Mouse (Mus musculus) cerebellum, adult 18-20 months (tissue): ENCODE results near the gene Arid1b.

Experiments used
- DNase-seq, 2 experiments: peaks; one replicate each; pipeline ENCODE4 v3.0.0; 2021

Arid1b gene

GRCm38 (mm10) chr17:4993840-4994503, at the start of gene Arid1b:
Gene Arid1b (plus strand): TSS chr17:4994332.
- DNase-seq = peak; percentile 78 to 86

DNA sequence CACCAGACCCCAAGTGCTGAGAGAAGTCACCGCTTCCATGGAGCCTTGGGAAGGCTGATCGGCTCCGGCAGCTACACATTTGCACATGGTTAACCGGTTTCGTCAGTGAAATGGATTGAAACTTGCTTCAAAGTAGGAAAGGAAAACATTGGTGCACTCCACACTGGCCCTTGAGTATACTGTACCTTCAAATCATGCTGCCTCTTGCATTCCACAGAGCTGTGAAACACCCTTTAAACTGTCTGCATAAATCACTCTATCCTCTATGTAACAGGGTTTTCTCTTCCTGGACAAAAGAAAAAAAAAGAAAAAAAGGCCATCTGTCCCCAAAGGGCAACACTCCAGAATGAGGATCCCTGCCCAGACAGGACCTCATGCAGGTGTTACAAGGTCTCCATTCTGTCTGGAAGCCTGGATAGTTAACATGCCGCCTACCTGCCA, 48.8 kb upstream of the Arid1b start:
- DNase-seq = peak; percentile 70 to 73

DNA sequence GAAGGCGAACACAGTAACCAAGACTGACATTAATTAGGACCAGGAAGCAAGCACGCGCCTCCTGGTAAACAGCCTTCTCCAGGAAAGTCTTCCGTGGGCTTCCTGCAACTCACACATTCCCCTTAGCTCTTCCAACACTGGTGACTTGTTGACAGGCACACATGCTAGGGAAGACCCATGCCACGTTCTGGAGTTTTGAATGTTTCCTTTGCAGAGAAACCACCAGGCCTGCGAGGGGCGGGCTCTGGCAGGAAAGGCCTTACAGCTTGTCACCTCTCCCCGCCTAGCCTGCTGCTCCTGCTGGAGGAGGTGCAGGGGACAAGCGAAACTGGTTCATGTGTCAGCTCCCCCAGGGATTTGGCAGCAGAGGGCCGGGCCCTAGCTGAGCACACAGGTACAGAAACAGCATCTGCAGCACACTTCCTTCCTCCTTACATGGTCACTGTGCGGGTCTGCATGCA, 48.2 kb upstream of the Arid1b start:
- DNase-seq = peak; percentile 76 to 78

GRCm38 (mm10) chr17:4946421-4946974, 47.6 kb upstream of the Arid1b start:
- peak; percentile 64 to 67 for DNase-seq

DNA sequence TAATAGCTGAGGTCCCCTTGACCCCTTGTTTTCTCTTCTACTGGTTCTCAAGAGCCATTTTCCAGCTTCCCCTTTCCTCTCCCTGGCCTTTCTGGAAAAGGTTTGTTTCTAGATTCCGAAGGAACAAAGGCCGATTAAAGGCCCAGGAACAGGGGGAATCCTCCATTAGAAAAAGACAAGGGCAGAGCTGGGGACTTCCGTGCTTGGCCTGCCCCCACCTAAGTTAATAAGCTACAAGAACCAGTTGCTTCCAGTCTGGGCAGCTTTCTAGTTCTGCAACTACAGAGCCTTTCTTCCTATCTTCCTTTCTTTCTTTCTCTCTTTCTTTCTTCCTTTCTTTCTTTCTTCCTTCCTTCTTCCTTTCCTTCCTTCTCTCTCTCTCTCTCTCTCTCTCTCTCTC, 47.1 kb upstream of the Arid1b start:
- DNase-seq = no peak

GRCm38 (mm10) chr17:4947439-4947838, 46.7 kb upstream of the Arid1b start:
- peak in 1 of 2 experiments; percentile 12 for DNase-seq

- no peak for DNase-seq
Measured at GRCm38 (mm10) chr17:4948501-4948900, 45.6 kb upstream of the Arid1b start.

GRCm38 (mm10) chr17:4954431-4954830, 39.7 kb upstream of the Arid1b start:
- DNase-seq = no peak

- DNase-seq = no peak
Measured at GRCm38 (mm10) chr17:4964192-4964877, 29.8 kb upstream of the Arid1b start.

GRCm38 (mm10) chr17:4967201-4967600, 26.9 kb upstream of the Arid1b start:
- no peak for DNase-seq

DNA sequence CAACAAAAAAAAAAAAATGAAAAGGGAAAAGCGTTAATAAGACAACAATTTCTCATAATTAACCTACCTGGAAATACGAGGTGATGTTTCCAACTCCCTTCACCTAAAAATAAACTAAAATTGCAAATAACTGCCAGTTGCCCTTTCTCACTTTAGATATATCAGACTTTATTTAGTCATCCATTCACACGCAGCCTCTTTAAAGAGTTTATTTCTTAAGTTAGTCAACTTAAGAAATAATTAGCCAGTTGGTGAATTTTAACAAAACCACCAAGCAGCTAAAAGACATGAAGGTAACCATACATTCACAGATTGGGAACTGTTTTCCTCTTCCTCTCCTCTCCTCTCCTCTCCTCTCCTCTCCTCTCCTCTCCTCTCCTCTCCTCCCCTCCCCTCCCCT, 26.1 kb upstream of the Arid1b start:
- DNase-seq = no peak

- no peak for DNase-seq
Measured at GRCm38 (mm10) chr17:4968878-4969277, 25.3 kb upstream of the Arid1b start.

DNA sequence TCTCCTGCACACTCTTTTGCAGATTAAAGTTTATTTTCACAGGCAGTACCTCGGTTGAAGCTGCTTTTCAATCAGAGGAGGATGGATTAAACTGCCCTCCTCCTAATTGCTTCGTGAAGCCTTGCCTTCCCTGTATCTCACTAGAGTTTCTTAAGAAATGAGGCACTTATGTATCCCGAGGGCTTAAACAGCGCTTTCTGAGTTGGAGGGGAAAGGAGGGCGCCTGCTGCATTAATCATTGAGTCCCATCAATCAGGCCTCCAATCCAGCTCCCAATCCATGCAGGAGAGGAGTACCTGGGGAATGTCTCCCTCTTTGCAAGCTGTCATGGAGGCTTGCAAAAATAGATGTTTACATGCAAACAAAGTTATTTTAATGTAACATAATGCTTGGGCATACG, 21.9 kb upstream of the Arid1b start:
- no peak for DNase-seq

- DNase-seq = peak; percentile 93 to 95
Measured at GRCm38 (mm10) chr17:4974736-4975135, 19.4 kb upstream of the Arid1b start.

DNA sequence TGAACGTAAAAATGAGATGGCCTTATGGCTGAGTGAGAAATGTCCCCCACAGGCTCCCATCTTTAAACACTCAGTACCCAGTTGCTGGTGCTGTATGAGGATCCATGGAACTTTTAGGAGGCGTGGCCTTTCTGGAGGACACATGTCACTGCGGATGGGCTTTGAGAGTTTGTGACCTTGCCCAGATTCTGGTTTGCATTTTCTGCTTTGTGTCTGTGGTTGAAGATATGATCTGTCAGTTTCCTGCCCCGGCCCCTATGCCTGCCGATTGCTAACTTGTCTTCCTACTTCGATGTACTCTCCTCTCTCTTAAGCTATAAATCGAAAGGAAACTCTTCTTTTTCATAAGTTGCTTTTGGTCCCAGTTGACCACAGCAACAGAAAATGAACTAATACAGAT, 14.0 kb upstream of the Arid1b start:
- no peak for DNase-seq

GRCm38 (mm10) chr17:4982819-4983218, 11.3 kb upstream of the Arid1b start:
- DNase-seq = no peak

- DNase-seq = no peak
Measured at GRCm38 (mm10) chr17:4984691-4985090, 9.4 kb upstream of the Arid1b start.

- no peak for DNase-seq
Measured at GRCm38 (mm10) chr17:4990911-4991560, 3.1 kb upstream of the Arid1b start.

DNA sequence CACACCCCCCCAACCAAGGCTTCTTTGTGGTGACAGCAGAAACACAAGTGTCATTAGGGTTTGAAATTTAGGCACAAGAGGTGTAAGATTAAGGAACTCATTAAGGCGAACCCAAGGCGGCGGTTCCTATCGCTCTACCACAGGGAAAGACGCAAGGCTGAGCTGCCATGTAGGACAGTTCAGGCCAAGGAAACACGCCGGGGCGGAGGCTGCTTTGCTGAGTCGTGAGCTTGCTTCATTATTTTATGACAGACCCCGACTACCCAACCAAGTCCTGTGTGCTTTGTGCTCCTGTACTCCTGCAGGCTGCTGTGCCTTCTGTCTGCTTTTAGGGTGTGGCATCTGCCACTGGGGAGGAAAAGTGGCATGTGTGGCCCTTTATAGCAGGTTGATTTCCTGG, 2.5 kb upstream of the Arid1b start:
- no peak for DNase-seq

DNA sequence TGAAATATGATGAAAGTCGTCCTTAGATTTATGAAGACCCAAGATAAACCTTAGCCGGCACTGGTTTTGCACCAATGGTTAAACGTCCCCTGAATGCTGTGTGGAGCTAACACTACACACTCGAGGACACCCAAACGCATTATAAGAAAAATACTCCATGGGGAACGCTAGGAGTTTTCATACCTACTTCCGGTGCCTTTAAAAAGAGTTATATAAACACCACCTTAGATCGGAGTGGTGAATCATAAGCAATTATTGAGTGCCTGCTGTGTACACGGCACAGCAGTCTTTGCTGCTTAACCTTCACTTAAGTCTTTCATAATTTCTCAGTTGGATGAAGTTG, 664 bp upstream of the Arid1b start:
- DNase-seq = no peak

GRCm38 (mm10) chr17:4994504-4994812, 326 bp downstream of the Arid1b start:
- no peak for DNase-seq

- DNase-seq = peak; percentile 57 to 77
Measured at GRCm38 (mm10) chr17:4994813-4995560, 855 bp downstream of the Arid1b start.

DNA sequence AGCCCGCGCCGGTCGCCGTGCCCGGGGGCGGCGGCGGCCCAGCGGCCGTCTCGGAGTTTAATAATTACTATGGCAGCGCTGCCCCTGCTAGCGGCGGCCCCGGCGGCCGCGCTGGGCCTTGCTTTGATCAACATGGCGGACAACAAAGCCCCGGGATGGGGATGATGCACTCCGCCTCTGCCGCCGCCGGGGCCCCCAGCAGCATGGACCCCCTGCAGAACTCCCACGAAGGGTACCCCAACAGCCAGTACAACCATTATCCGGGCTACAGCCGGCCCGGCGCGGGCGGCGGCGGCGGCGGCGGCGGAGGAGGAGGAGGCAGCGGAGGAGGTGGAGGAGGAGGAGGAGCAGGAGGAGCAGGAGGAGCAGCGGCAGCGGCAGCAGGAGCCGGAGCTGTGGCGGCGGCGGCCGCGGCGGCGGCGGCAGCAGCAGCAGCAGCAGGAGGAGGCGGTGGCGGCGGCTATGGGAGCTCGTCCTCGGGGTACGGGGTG, 1.5 kb downstream of the Arid1b start:
- peak; percentile 83 to 84 for DNase-seq
